Mouse (Mus musculus): ENCODE results near the gene Olfr573-ps1. TPM values are rescaled to one million over a fixed set of nuclear protein-coding genes. Genes with fewer than 3 reads are reported as not detected.

Olfr573-ps1 gene
- total RNA-seq (2023): not detected

DNA sequence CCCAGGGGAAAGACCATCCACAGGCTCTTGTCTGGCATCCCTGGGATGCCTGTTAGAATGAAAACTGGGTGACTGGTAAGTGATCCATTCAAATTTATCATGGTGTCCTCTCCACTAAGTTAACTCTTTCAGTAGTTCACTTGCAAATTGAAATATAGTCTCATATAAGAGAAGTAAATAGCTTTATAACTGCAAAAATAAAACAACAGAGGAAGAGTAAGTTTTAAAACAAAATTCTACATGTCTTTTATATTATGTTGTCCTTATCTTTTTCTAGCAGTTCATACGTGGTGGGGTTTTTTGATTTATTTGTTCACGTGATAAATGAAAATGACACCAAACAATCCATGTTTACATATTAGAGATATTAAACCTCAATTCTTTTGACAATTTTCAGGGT, at the start of gene Olfr573-ps1:
Gene Olfr573-ps1 (minus strand): TSS at position 101 of the 400 bp plus-strand sequence.

DNA sequence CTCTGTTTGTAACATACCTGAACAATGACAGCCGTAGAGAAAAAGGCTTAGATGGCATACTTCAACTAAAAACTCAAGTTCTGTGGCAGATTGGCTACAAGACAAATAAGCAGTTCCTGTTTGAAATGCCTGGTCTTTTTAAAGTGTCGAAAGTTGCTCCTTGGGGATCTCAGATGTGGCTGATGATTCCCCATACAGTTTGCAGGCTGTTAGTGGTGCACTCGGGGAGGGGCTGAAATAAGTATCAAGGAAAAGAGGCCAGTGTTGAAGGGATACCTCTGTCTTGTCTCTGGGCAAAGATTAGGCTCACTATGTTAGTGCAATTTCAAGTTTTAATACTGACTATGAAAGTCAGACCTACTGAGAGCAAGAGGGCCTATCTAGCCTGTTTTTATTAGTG, 46.8 kb upstream of the Olfr573-ps1 start, which contains the start of gene Olfr578:
Gene Olfr578 (minus strand): TSS at position 101 of the 400 bp plus-strand sequence.

DNA sequence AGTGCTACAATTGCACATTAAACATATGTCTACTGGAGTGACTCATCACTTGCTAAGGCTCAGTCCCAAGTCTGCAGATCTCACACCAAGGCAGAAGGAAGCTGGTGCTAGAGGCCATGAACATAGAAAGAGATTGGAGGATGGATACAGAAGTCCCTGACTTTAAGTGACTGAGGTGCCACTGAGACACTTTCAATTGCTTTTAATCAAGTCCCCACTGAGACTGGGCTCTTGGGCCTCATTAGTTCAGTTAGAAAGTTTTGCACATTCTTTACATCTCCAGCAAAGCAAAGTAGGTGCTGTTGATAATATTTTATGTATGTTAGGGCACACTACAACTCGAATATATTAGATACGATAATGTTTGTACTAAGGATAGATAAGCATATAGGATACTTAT, 33.5 kb upstream of the Olfr573-ps1 start, which contains the start of gene Olfr577:
Gene Olfr577 (minus strand): TSS at position 101 of the 400 bp plus-strand sequence.

DNA sequence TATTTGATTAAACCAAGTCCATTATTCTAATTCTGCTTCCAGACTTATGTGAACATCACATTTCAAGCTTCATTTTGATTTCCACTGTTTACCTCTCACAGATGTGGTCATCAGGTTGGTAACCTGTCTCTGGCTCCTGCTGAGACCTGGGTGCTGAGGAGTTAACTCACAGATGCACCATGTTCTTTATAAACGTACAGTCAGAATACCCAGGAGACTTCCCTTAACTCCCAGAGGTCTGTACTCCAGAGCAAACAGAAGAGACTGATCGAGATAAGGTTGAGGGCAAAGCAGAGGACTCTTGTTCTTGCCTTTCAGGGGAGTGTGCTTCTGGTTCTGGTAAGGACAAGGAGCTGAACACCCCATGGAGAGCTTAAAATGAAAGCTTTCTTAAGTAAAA, 20.0 kb upstream of the Olfr573-ps1 start, which contains the start of gene Olfr576:
Gene Olfr576 (plus strand): TSS at position 301 of the 400 bp plus-strand sequence.

DNA sequence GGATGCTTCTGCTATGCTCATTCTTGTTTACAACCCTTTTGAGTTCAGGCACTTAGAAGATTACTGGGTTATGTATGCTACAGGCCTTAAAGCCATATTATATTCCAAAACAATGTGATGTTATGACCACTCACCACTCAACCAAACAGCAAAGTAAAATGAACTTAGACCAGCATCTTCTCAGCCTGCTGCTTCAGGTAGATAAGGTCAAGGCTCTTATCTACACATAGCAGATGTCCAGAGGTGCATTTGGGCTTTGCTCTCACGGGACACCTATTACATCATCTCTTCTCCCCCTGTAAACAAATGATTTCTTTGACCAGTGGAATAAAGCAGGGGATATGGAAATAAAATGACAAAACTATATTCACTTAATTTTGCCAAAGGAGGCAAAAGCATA, 16.2 kb upstream of the Olfr573-ps1 start, which contains the start of gene Olfr575:
Gene Olfr575 (minus strand): TSS at position 183 of the 400 bp plus-strand sequence.

DNA sequence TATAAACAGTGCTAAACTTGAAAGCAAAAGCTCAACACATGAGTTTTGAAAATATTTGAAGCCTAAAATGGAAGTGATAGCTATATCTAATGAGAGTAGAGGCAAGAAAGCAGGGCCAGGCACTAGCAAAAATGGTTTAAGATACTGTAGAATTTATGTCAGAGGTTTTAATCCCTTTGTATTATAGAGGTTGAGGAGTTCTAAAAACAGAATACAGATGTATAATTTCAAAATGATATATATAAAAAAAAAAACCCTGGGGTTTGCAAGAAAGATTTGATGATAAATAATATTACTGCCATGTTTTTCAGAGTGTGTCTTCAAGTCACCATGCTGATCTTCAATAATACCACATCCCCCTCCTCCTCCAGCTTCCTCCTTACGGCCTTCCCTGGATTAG, 5.8 kb upstream of the Olfr573-ps1 start, which contains the start of gene Olfr574:
Gene Olfr574 (plus strand): TSS at position 301 of the 400 bp plus-strand sequence.

DNA sequence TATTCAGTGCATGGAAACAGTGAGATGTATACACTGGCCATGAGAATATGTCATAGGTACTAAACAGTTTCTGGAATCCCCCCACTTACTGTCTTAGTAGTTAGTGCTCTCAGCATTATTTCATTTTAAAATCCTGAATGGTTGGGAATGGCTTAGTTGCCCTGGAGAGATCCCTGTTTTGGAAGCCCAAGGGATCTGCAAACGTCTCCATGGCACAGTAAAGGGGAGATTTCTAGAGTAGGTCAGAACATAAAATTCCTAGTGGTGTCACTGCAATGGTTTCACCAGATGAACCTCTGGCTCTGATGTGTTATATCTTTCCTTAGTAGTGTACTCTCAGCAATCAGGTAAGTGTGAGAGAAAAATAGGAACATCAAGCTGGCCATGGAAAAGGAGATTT, 18.3 kb downstream of the Olfr573-ps1 start, which contains the start of gene Olfr572:
Gene Olfr572 (plus strand): TSS at position 301 of the 400 bp plus-strand sequence.

DNA sequence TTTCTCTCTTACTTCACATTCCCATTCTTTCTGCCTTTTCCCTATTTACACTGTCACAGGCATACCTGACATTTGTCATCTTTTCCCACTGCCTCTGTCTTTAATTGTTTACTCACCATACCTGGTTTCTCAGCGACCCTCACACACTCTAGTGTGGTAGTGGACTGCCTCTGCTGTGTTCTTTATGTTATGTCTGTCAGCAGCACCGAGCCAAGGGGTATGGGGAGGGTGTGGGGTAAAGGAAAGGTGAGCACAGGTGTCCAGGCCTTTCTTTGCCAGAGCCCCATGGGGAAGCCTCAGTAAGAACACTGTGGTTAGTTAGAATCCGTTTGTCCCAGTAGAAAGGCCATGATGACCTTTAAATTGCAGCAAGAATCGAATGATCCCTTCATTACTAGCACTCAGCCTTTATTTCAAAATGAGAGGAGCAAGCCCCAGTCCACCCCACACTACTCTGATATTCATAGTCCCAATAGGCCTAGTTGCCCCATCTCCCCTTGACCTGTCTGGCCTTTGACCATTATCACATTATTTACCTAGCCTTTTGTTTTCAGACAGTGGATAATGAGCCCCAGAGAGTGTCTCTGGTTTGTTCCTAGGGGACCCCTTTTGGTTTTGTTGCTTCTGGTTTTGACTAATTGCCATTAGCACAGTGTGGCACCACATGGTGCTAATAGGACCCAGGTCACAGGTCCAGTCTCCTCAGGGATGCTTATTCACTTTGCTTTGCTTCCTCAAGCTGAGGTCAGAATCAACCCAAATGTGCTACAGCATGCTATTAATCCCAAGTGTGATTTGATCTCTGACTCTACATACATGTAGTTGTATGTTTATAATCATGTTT, 25.1 kb downstream of the Olfr573-ps1 start, which contains the start of gene Olfr571:
Gene Olfr571 (minus strand): TSS at position 505 of the 844 bp plus-strand sequence.

Other genes starting within 250 kb of the Olfr573-ps1 start
- gene Olfr557, start 246.7 kb downstream of the Olfr573-ps1 start, total RNA-seq (2023): not detected
- gene Olfr558, start 240.4 kb downstream of the Olfr573-ps1 start, total RNA-seq (2023): not detected
- not detected for gene Olfr33, start 223.5 kb downstream of the Olfr573-ps1 start, total RNA-seq (2023)
- gene Olfr559, start 215.1 kb downstream of the Olfr573-ps1 start, total RNA-seq (2023): not detected
- not detected for gene Olfr560, start 183.2 kb downstream of the Olfr573-ps1 start, total RNA-seq (2023)
- gene Olfr78, start 183.1 kb downstream of the Olfr573-ps1 start, total RNA-seq (2023): not detected
- not detected for gene Olfr561, start 171.4 kb downstream of the Olfr573-ps1 start, total RNA-seq (2023)
- gene Olfr564, start 139.1 kb downstream of the Olfr573-ps1 start, total RNA-seq (2023): not detected
- not detected for gene Olfr566, start 83.8 kb downstream of the Olfr573-ps1 start, total RNA-seq (2023)
- gene Olfr568, start 65.5 kb downstream of the Olfr573-ps1 start, total RNA-seq (2023): not detected
- gene Olfr569, start 51.7 kb downstream of the Olfr573-ps1 start, total RNA-seq (2023): not detected
- gene Olfr570, start 48.0 kb downstream of the Olfr573-ps1 start, total RNA-seq (2023): not detected
- under 1 TPM; 0.12 to 0.17 TPM for gene Olfr571, start 25.0 kb downstream of the Olfr573-ps1 start, total RNA-seq (2023)
- not detected for gene Olfr572, start 18.2 kb downstream of the Olfr573-ps1 start, total RNA-seq (2023)
- gene Olfr574, start 5.9 kb upstream of the Olfr573-ps1 start, total RNA-seq (2023): not detected
- not detected for gene Olfr575, start 16.2 kb upstream of the Olfr573-ps1 start, total RNA-seq (2023)
- not detected for gene Olfr576, start 20.1 kb upstream of the Olfr573-ps1 start, total RNA-seq (2023)
- gene Olfr577, start 33.4 kb upstream of the Olfr573-ps1 start, total RNA-seq (2023): not detected
- gene Olfr578, start 46.7 kb upstream of the Olfr573-ps1 start, total RNA-seq (2023): not detected
- not detected for gene Olfr582, start 95.4 kb upstream of the Olfr573-ps1 start, total RNA-seq (2023)
- gene Olfr583, start 108.7 kb upstream of the Olfr573-ps1 start, total RNA-seq (2023): not detected
- not detected for gene Olfr584, start 139.3 kb upstream of the Olfr573-ps1 start, total RNA-seq (2023)
- gene Olfr585, start 155.1 kb upstream of the Olfr573-ps1 start, total RNA-seq (2023): not detected
- not detected for gene Olfr586, start 183.1 kb upstream of the Olfr573-ps1 start, total RNA-seq (2023)
- not detected for gene Olfr588-ps1, start 198.3 kb upstream of the Olfr573-ps1 start, total RNA-seq (2023)
- gene Olfr589, start 213.8 kb upstream of the Olfr573-ps1 start, total RNA-seq (2023): not detected
- not detected for gene Olfr591, start 235.8 kb upstream of the Olfr573-ps1 start, total RNA-seq (2023)
- gene Olfr592, start 242.2 kb upstream of the Olfr573-ps1 start, total RNA-seq (2023): not detected

All from T-cell, adult 66 days (primary cell).